Mouse (Mus musculus) T-helper 17 cell (primary cell): ENCODE results near the gene Olfr830.
"Not testable (repeated sequence)": the region's sequence is repeated elsewhere in the genome, so short reads cannot be mapped to it uniquely, and the experiment has no call there.

Experiments
- in situ Hi-C, 2 experiments: fragments of 300-600 bp; cut with MboI, MseI; formaldehyde crosslinking; loops; 1 replicate in 1 of 2; 2 replicates in 1 of 2; pipeline ENCODE4 v1.15.1; 2025; ENCODE audit warnings: high pct_unique_total_duplicates in 2 of 2

Gene Olfr830

DNA sequence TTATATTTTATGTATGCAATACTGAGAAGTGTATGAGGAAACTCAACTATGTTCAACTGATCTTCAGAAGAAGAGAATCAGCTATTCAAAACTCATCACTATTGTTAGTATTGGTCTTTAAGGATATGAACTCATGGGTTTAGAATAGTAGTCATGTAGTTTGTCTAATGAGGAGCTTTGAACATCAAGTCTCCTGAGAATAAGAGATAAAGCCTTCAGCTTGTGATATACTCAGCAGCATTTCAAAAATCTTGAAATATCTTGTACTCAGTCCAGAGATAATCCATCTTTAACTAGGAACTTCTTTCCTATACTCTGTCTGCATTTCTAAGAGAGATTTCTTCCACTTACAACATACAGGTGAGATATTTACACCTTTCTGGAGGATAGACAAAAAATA is at the start of gene Olfr830:
Gene Olfr830 (plus strand): TSS at position 301 of the 400 bp plus-strand sequence.
- in situ Hi-C loops = no loop called here

- in situ Hi-C loops = no loop called here
Observed at GRCm38 (mm10) chr9:18854633-18855032, 19.9 kb upstream of the Olfr830 start, which contains the start of gene Olfr829. Gene Olfr829, plus strand, starts transcription at chr9:18854933.

DNA sequence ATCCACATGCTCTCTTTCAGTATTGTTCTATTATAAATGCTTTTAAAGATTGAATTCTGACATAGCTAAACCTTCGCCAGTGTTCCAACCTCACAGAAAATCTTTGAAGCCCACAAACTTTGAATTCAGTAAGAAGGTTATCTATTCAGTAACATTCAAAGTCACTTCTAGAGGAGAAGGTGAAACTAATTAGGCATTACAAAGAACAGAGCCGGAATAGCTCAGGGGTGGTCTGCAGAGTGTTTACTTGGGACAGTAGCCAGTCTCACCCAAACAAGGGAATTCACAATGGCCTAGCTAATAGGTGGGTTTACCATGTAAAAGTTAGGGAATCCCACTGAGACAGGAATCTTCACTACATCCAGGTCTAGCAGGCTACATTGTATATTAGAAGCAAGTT is 33.2 kb downstream of the Olfr830 start:
- in situ Hi-C loops = loop anchor here in 1 of 2 experiments (25.0 kb wide), 1 partner anchor 1270 kb away; no protein-coding TSS in a partner anchor

GRCm38 (mm10) chr9:18927921-18928320 is 53.4 kb downstream of the Olfr830 start:
- in situ Hi-C loops = not testable (repeated sequence)
